ENCODE assay signal across 9 mouse cellular contexts in genomic region chr2:27703852-27704640, GRCm38 (mm10). TPM values are rescaled to one million over a fixed set of nuclear protein-coding genes. Genes with fewer than 3 reads are reported as not detected.
DNase-seq lines count a peak whose midpoint lies in the region; ATAC-seq and TF ChIP-seq lines count a peak whose summit lies in the region.
"Had no signal": no experiment of that assay in that cellular context is flagged by ENCODE, and none has a peak within 500 bp of the region (broad histone marks: within the 10 kb centered on the region; RNA-seq: fewer than 3 reads in every experiment).

No protein-coding gene starts in this region.

- peaks cover 91% of the 10 kb centered on the region for H3K79me2 ChIP-seq in liver, adult 2 months (ENCODE audit: control insufficient read depth, insufficient read depth, low read length)

- H3K4me1 ChIP-seq in limb, embryonic 15.5 days, result peaks cover 75% of the 10 kb centered on the region
- H3K4me1 ChIP-seq in limb, embryonic 10.5 days, result peaks cover 68% of the 10 kb centered on the region
- H3K4me1 ChIP-seq in liver, adult 2 months (ENCODE audit: control insufficient read depth, insufficient read depth, low read length), result peaks cover 72% of the 10 kb centered on the region
- H3K4me1 ChIP-seq in stomach, embryonic 15.5 days, result peaks cover 66% of the 10 kb centered on the region

- H3K4me2 ChIP-seq in limb, embryonic 15.5 days, result no peak overlapping the region
- 0 out of 2 replicates have a peak overlapping the region, but pooled peaks have one; percentile 16 for H3K4me2 ChIP-seq in stomach, embryonic 15.5 days

- WGBS in limb, embryonic 15.5 days, result 51% methylated on average over 9 of the region's 9 CpGs
- 68% methylated on average over 9 of the region's 9 CpGs for WGBS in limb, embryonic 10.5 days
- WGBS in liver, adult 2 months, result 18% methylated on average over 9 of the region's 9 CpGs
- WGBS in stomach, embryonic 15.5 days, result 48% methylated on average over 9 of the region's 9 CpGs

- DNase-seq in limb, embryonic 10.5 days (ENCODE audit: low spot score), result no peak
- DNase-seq in gastrocnemius, postnatal 25 days, result peak; percentile 74
- DNase-seq in liver, adult 2 months (ENCODE audit: extremely low read depth, low read depth, low spot score), result no peak
- DNase-seq in layer of hippocampus, postnatal 25 days (ENCODE audit: extremely low spot score in 1 of 2, low spot score in 1 of 2), result no peak
- no peak for DNase-seq in cerebellum, postnatal 14 days
- DNase-seq in layer of hippocampus, adult 18-20 months (ENCODE audit: low spot score in 2 of 2), result no peak
- DNase-seq: right cerebral cortex, postnatal 4 days had no signal

- no peak for TF ChIP-seq POLR2A in liver, adult 2 months (IDR thresholded peaks at IDR 0.05; ENCODE audit: extremely low read depth, insufficient read depth, low read length)

- no peak for ATAC-seq in limb, embryonic 15.5 days (ENCODE audit: insufficient number of reproducible peaks, low FRiP score, low TSS enrichment, low read depth)
- no peak for ATAC-seq in stomach, embryonic 15.5 days (ENCODE audit: insufficient read depth, low FRiP score, low read depth)

- TF ChIP-seq CTCF in liver, adult 2 months (IDR thresholded peaks at IDR 0.05; ENCODE audit: low read depth, low read length), result no peak; the same call in 1 of the 2 replicates

- peak overlapping the region; percentile 71 for H3K27ac ChIP-seq in limb, embryonic 15.5 days
- no peak overlapping the region for H3K27ac ChIP-seq in limb, embryonic 10.5 days
- H3K27ac ChIP-seq in liver, adult 2 months (replicated peaks; ENCODE audit: insufficient read depth, low read depth, low read length), result peak overlapping the region; percentile 7
- peak overlapping the region; percentile 86 for H3K27ac ChIP-seq in stomach, embryonic 15.5 days

- H3K4me3 ChIP-seq in limb, embryonic 15.5 days, result no peak overlapping the region
- no peak overlapping the region for H3K4me3 ChIP-seq in limb, embryonic 10.5 days
- H3K4me3 ChIP-seq in liver, adult 2 months (ENCODE audit: insufficient read depth, low read depth, low read length), result no peak overlapping the region
- H3K4me3 ChIP-seq in stomach, embryonic 15.5 days (replicated peaks), result no peak overlapping the region

- no peak overlapping the region for H3K9ac ChIP-seq in limb, embryonic 15.5 days
- no peak overlapping the region for H3K9ac ChIP-seq in liver, adult 2 months (ENCODE audit: low read depth, low read length)
- no peak overlapping the region for H3K9ac ChIP-seq in stomach, embryonic 15.5 days

- H3K27me3 ChIP-seq in limb, embryonic 15.5 days, result no peaks in the 10 kb centered on the region
- no peaks in the 10 kb centered on the region for H3K27me3 ChIP-seq in limb, embryonic 10.5 days (ENCODE audit: low read depth, poor library complexity, severe bottlenecking)
- no peaks in the 10 kb centered on the region for H3K27me3 ChIP-seq in liver, adult 2 months (ENCODE audit: control insufficient read depth, insufficient read depth, low read length)
- H3K27me3 ChIP-seq in stomach, embryonic 15.5 days (replicated peaks), result no peaks in the 10 kb centered on the region

- no peaks in the 10 kb centered on the region for H3K9me3 ChIP-seq in limb, embryonic 15.5 days
- H3K9me3 ChIP-seq in limb, embryonic 10.5 days (replicated peaks), result no peaks in the 10 kb centered on the region
- H3K9me3 ChIP-seq in stomach, embryonic 15.5 days, result no peaks in the 10 kb centered on the region

- H3K36me3 ChIP-seq in limb, embryonic 15.5 days, result peaks cover 3% of the 10 kb centered on the region; the same call in 1 of the 2 replicates
- 0 out of 2 replicates have a peak, but pooled peaks cover 5% of the 10 kb centered on the region for H3K36me3 ChIP-seq in limb, embryonic 10.5 days
- H3K36me3 ChIP-seq in liver, adult 2 months (ENCODE audit: control insufficient read depth, insufficient read depth, low read length), result peaks cover 7% of the 10 kb centered on the region; the same call in 1 of the 2 replicates
- no peaks in the 10 kb centered on the region for H3K36me3 ChIP-seq in stomach, embryonic 15.5 days

RNA-seq across cellular contexts. Expression of gene Rxra, which starts 27.8 kb away (rescaled TPM):
- polyA plus RNA-seq in limb, embryonic 15.5 days (2015; fragmentation: Nextera tagmentation; extraction: Ambion mirVana), result 19.4 and 19.7 TPM in 2 replicates
- polyA plus RNA-seq in limb, embryonic 10.5 days (2016; fragmentation: Nextera tagmentation; extraction: Ambion mirVana), result 8.7 and 10.9 TPM in 2 replicates
- total RNA-seq in gastrocnemius, postnatal 25 days (2021), result 10 to 100 TPM; 70.1 to 81.3 TPM
- 108 and 124 TPM in 2 replicates for total RNA-seq in liver, adult 2 months (2014; rRNA removed)
- polyA plus RNA-seq in liver, adult 2 months (2012; rRNA removed), result 303 and 313 TPM in 2 replicates
- 12.4 and 13.0 TPM in 2 replicates for polyA plus RNA-seq in stomach, embryonic 15.5 days (2015; fragmentation: Nextera tagmentation; extraction: Ambion mirVana)
- total RNA-seq in layer of hippocampus, postnatal 25 days (2021), result 10 to 100 TPM; 22.2 to 29.1 TPM
- 10 to 100 TPM; 31.0 to 35.1 TPM for total RNA-seq in layer of hippocampus, adult 18-20 months (2021)
